Mouse (Mus musculus): ENCODE data around the gene Sell. TPM values are rescaled to one million over a fixed set of nuclear protein-coding genes. Genes with fewer than 3 reads are reported as not detected.
"Not testable (repeated sequence)": the region's sequence is repeated elsewhere in the genome, so short reads cannot be mapped to it uniquely, and the experiment has no call there.

Gene Sell
- 2.0 and 3.2 TPM in 2 replicates for polyA plus RNA-seq (2016; fragmentation: Nextera tagmentation; extraction: Ambion mirVana)

DNA sequence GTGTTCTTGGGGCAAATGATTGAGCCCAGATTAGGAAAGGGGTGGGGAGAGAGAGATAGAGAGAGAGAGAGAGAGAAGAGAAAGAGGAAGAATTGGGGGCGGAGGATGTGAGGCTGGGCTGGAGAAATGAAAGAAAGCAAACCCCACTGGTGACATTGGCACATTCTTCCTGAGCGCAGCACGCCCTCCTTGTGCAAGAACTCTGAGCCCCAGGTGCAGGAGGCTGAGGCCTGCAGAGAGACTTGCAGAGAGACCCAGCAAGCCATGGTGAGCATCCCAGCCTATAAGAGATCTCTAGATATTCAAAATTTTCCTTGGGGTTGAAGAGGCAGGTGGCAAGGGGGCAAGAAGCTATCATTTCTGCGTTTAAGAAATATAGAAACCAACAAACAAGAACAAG is at the start of gene Sell:
Sell (plus strand) TSS at position 58 of the 400 bp plus-strand sequence.
- Histone ChIP-seq H3K9ac (no peak within 1 kb of the TSS), H3K27ac (no peak within 1 kb of the TSS), H3K4me2 (no peak within 1 kb of the TSS), H3K4me3 (no peak within 1 kb of the TSS), H3K4me1 (no peaks in the 10 kb centered on the region), H3K27me3 (replicated peaks) (no peaks in the 10 kb centered on the region), H3K36me3 (no peaks in the 10 kb centered on the region), H3K9me3 (replicated peaks) (no peaks in the 10 kb centered on the region)
- WGBS (ENCODE audit: insufficient replicate concordance), result 55% methylated on average over 4 of the region's 4 CpGs
- ATAC-seq, result no peak

- Histone ChIP-seq H3K27me3 (replicated peaks) (no peaks in the 10 kb centered on the region), H3K9ac (no peak overlapping the region), H3K36me3 (no peaks in the 10 kb centered on the region), H3K9me3 (replicated peaks) (no peaks in the 10 kb centered on the region), H3K4me2 (no peak overlapping the region), H3K4me3 (no peak overlapping the region), H3K27ac (no peak overlapping the region), H3K4me1 (0 out of 2 replicates have a peak, but pooled peaks cover 4% of the 10 kb centered on the region)
- 15% methylated on average over 1 of the region's 1 CpGs for WGBS (ENCODE audit: insufficient replicate concordance)
- no peak for ATAC-seq
These were observed 47.2 kb upstream of the Sell start for GRCm38 (mm10) chr1:164014616-164015015.

DNA sequence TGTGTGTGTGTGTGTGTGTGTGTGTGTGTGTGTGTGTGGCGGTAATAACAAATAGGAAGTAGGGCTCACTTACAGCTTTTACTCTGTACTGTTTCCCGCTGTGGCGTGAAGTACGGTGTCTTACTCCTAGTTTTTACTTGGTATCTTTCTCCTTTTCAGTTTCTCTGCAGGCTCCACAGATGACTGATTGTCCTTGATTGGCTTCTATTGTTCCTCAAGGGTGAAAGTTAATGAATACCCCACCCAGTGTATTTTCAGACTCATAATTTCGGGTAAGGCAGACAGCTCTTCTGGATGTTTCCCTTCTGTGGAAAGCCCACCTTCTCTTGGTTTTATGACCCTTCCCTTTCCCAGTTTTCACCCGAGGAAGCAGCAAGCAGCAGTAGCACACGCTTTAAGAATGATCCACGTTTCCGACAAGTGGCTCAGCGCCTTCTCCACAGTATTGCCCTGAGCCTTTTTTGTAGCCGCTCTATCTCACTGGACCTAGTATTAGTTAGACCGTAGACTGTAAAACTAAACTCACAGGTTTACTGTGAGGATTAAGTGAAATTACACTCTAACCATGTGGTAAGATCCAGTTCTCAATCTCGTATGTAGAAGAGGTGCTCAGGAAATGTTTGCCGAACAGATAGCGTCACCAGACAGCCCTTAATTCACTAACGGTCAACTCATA is 43.4 kb upstream of the Sell start:
- ATAC-seq, result no peak
- Histone ChIP-seq H3K4me3 (no peak overlapping the region), H3K4me2 (no peak overlapping the region), H3K4me1 (0 out of 2 replicates have a peak, but pooled peaks cover 4% of the 10 kb centered on the region), H3K36me3 (no peaks in the 10 kb centered on the region), H3K9me3 (replicated peaks) (no peaks in the 10 kb centered on the region), H3K27ac (no peak overlapping the region), H3K9ac (no peak overlapping the region), H3K27me3 (replicated peaks) (no peaks in the 10 kb centered on the region)
- WGBS (ENCODE audit: insufficient replicate concordance), result 68% methylated on average over 16 of the region's 16 CpGs

GRCm38 (mm10) chr1:164019789-164020188 is 42.0 kb upstream of the Sell start:
- H3K36me3 ChIP-seq, result no peaks in the 10 kb centered on the region
- no peaks in the 10 kb centered on the region for H3K9me3 ChIP-seq (replicated peaks)
- no peak overlapping the region for H3K27ac ChIP-seq
- H3K9ac ChIP-seq, result no peak overlapping the region
- ATAC-seq, result no peak
- H3K4me3 ChIP-seq, result no peak overlapping the region
- H3K4me2 ChIP-seq, result no peak overlapping the region
- H3K4me1 ChIP-seq, result no peaks in the 10 kb centered on the region
- 49% methylated on average over 6 of the region's 6 CpGs for WGBS (ENCODE audit: insufficient replicate concordance)
- no peaks in the 10 kb centered on the region for H3K27me3 ChIP-seq (replicated peaks)

GRCm38 (mm10) chr1:164020746-164021145 is 41.0 kb upstream of the Sell start:
- H3K27me3 ChIP-seq (replicated peaks); H3K4me3 ChIP-seq; H3K36me3 ChIP-seq; H3K9ac ChIP-seq; H3K27ac ChIP-seq; H3K4me1 ChIP-seq; ATAC-seq; H3K9me3 ChIP-seq (replicated peaks); H3K4me2 ChIP-seq: not testable (repeated sequence)
- 87% methylated on average over 3 of the region's 3 CpGs for WGBS (ENCODE audit: insufficient replicate concordance)

GRCm38 (mm10) chr1:164022106-164022505 is 39.7 kb upstream of the Sell start:
- not testable (repeated sequence) for H3K4me1 ChIP-seq
- 64% methylated on average over 5 of the region's 5 CpGs for WGBS (ENCODE audit: insufficient replicate concordance)

GRCm38 (mm10) chr1:164025685-164026084 is 36.1 kb upstream of the Sell start:
- H3K4me1 ChIP-seq, result no peaks in the 10 kb centered on the region
- H3K4me2 ChIP-seq, result no peak overlapping the region
- no peaks in the 10 kb centered on the region for H3K9me3 ChIP-seq (replicated peaks)
- 48% methylated on average over 4 of the region's 4 CpGs for WGBS (ENCODE audit: insufficient replicate concordance)
- no peak overlapping the region for H3K27ac ChIP-seq
- H3K9ac ChIP-seq, result no peak overlapping the region
- no peak overlapping the region for H3K4me3 ChIP-seq
- H3K27me3 ChIP-seq (replicated peaks), result no peaks in the 10 kb centered on the region
- ATAC-seq, result no peak
- H3K36me3 ChIP-seq, result no peaks in the 10 kb centered on the region

More at GRCm38 (mm10) chr1:164022106-164022505, 39.7 kb upstream of the Sell start:
- not testable (repeated sequence) for H3K9me3 ChIP-seq (replicated peaks); ATAC-seq; H3K36me3 ChIP-seq; H3K9ac ChIP-seq; H3K4me3 ChIP-seq; H3K27me3 ChIP-seq (replicated peaks); H3K4me2 ChIP-seq; H3K27ac ChIP-seq

GRCm38 (mm10) chr1:164027416-164027815 is 34.4 kb upstream of the Sell start:
- no peaks in the 10 kb centered on the region for H3K4me1 ChIP-seq
- no peaks in the 10 kb centered on the region for H3K27me3 ChIP-seq (replicated peaks)
- no peak overlapping the region for H3K9ac ChIP-seq
- H3K4me3 ChIP-seq, result no peak overlapping the region
- no peak overlapping the region for H3K27ac ChIP-seq
- no peaks in the 10 kb centered on the region for H3K36me3 ChIP-seq
- no peak overlapping the region for H3K4me2 ChIP-seq
- no peak for ATAC-seq
- H3K9me3 ChIP-seq (replicated peaks), result no peaks in the 10 kb centered on the region
- 44% methylated on average over 5 of the region's 5 CpGs for WGBS (ENCODE audit: insufficient replicate concordance)

DNA sequence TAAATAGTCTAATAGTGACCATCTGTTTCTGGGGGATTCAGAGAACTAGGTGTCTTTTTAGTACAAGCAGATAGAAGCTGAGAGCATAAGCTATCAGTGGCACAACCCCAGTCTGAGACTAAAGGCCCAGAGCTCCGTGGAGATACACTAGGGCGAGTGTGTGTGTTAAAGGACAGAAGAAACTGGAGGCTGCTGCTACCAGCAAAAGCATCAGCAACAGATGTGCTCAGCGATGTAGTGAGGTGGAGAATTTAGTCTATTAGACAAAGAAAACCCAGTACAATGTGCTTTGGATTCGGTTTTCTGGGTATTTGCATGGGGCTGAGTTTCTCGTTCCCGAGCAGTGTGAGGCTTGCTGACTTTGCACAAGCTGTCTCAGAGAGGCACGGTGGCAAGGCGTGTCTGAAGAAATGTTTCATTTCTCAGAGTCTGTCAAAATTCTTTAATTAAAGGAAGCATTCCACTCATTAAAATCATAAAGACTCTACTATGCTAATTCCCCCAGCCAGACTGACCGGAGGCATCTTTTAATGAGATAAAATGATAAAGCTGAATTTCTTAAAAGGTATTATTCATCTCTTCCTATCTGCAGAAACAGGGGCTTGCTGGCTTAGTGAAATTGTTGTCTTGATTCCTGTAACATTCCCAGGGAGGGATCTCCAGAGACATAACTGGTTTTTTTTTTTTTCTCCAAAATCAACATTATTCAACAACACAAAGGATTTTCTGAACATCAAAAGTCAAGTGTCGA is 21.2 kb upstream of the Sell start:
- H3K9me3 ChIP-seq (replicated peaks), result no peaks in the 10 kb centered on the region
- H3K27me3 ChIP-seq (replicated peaks), result no peaks in the 10 kb centered on the region
- H3K36me3 ChIP-seq, result no peaks in the 10 kb centered on the region
- H3K9ac ChIP-seq, result no peak overlapping the region
- no peaks in the 10 kb centered on the region for H3K4me1 ChIP-seq
- no peak overlapping the region for H3K4me2 ChIP-seq
- 65% methylated on average over 10 of the region's 10 CpGs for WGBS (ENCODE audit: insufficient replicate concordance)
- no peak overlapping the region for H3K4me3 ChIP-seq
- H3K27ac ChIP-seq, result no peak overlapping the region
- no peak for ATAC-seq

DNA sequence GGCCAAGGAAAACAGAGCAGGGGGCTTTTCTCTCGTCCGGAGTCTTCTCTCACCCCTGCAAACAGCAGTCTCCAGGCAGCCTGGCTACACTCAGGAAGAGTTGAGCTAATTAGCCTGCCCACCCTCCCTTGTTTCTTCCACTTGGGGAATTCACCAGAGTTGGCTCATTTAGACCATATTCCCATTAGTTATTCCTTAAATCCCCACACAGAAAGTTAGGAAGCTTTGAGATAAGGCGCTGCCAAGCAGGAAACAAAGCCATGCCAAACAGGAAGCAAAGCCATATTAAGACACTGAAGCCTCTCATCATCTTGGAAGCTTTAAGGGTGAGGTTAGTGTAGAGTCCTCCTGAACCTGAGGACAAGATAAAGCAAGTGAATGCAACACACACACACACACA is 18.2 kb upstream of the Sell start:
- Histone ChIP-seq H3K27me3 (replicated peaks) (no peaks in the 10 kb centered on the region), H3K9me3 (replicated peaks) (no peaks in the 10 kb centered on the region), H3K36me3 (no peaks in the 10 kb centered on the region), H3K27ac (no peak overlapping the region), H3K9ac (no peak overlapping the region), H3K4me3 (no peak overlapping the region), H3K4me1 (no peaks in the 10 kb centered on the region), H3K4me2 (no peak overlapping the region)
- no peak for ATAC-seq
- WGBS (ENCODE audit: insufficient replicate concordance), result 49% methylated on average over 3 of the region's 3 CpGs

- Histone ChIP-seq H3K9me3 (replicated peaks) (no peaks in the 10 kb centered on the region), H3K4me3 (no peak within 1 kb of the TSS), H3K9ac (no peak within 1 kb of the TSS), H3K27ac (no peak within 1 kb of the TSS), H3K4me1 (no peaks in the 10 kb centered on the region), H3K27me3 (replicated peaks) (no peaks in the 10 kb centered on the region), H3K36me3 (no peaks in the 10 kb centered on the region), H3K4me2 (no peak within 1 kb of the TSS)
- no peak for ATAC-seq
- WGBS (ENCODE audit: insufficient replicate concordance), result 61% methylated on average over 5 of the region's 5 CpGs
These were observed 13.8 kb upstream of the Sell start, which contains the start of gene Sele for GRCm38 (mm10) chr1:164047934-164048333. Gene Sele (plus strand): TSS chr1:164048234.

GRCm38 (mm10) chr1:164053561-164053960 is 8.2 kb upstream of the Sell start:
- Histone ChIP-seq H3K27ac (no peak overlapping the region), H3K4me3 (no peak overlapping the region), H3K4me1 (no peaks in the 10 kb centered on the region), H3K36me3 (no peaks in the 10 kb centered on the region), H3K9me3 (replicated peaks) (no peaks in the 10 kb centered on the region), H3K27me3 (replicated peaks) (no peaks in the 10 kb centered on the region), H3K4me2 (no peak overlapping the region), H3K9ac (no peak overlapping the region)
- 64% methylated on average over 9 of the region's 9 CpGs for WGBS (ENCODE audit: insufficient replicate concordance)
- no peak for ATAC-seq

All from liver, embryonic 12.5 days (tissue).